Mouse (Mus musculus): ENCODE measurements around the gene Ppp1r11.

The Ppp1r11 gene

DNA sequence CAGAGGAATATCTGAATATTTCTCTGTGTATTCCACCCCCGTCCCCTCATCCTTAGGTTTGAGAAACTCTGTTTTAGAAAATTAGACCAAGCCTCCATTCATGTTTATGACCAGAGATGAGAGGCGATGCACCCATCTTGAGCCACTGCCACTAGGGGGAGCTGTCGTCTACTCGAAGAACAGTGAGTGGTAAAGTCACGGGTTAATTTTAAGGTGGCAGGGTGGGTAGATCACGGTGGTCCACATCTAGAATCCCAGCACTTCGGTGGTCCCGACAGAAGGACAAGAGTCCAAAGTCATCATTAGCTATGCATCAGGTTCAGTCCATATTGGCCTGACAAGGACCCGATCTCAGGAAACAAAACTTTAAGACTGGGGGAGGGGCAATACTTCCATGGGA, 36.5 kb downstream of the Ppp1r11 start:
- peak; percentile 33 to 47 for DNase-seq (ENCODE audit: low spot score in 2 of 2)

DNA sequence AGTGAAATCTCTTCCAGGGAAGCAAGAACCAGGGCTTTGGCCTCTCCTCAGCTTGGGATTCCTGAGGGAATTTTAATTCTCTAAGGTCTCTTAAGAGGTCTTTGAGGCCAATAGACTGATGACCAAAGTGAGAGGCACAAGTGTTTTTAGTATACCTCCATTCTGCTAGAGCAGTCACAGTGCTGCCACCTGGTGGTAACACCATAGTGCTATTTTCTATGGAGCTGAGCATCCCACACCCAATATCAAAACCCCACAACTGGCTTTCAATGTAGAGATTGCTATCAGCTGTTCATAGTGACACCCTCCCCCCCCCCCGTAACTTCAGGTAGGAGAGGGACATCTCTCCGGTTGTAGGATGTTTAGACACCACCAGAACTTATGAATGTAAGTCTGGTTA, 37.4 kb downstream of the Ppp1r11 start:
- DNase-seq (ENCODE audit: low spot score in 2 of 2) = peak; percentile 64 to 65

DNA sequence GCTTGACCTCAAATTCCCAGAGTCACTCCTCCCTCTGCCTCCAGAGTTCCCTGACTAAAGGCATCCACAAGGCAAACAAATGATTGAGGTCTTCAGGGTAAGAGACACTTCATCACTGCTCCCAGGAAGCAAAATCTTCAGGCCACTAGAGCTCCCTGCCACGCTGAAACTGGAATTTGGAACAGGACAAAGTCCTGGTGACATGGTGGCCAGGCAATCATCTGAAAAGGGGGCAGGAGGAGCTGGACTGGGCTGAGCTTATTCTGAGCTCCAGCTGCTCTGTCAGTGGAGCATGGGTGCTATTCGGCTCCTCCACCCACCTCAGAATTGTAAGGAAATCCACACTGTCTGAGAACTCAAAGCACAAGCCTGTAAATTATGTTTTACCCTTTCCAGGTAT, 39.5 kb downstream of the Ppp1r11 start:
- DNase-seq (ENCODE audit: low spot score in 2 of 2) = no peak

DNA sequence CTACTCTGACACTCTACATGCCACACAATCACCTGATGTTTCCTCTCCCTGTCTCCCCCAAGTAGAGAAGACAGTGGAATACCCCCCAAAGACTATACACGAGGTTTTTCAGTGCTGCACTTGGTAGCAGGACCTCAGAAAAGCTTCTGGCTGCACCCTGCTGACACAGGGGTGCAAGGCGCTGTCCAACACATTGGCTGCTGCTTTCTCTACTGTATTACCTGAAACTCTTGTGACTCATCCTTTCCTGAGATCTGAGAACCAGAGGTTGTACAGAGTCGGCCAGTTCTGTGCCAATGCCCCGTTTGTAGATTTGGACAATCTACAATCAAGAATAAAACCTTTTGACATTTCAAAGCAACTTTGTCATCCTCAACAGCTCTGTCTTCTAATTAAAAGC, 41.7 kb downstream of the Ppp1r11 start:
- no peak for DNase-seq (ENCODE audit: low spot score in 2 of 2)

DNA sequence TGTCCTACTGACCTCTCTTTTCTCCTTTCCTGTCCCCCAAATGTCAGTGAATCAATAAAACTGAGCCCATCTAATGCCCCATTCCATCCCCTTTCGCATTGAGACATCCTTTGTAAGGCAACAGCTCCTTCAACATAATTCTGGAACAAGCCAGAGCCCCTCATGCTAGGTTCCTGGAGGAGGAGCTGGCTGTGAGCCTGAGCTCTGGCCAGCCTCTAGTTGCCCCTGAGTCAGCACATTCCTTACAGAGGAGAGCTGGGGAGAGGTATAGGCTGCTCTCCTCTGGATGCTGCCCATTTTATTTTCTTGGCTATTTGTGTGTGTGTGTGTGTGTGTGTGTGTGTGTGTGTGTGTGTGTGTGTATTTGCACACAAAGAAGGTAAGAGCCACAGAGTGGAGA, 43.3 kb downstream of the Ppp1r11 start:
- no peak for DNase-seq (ENCODE audit: low spot score in 2 of 2)

DNA sequence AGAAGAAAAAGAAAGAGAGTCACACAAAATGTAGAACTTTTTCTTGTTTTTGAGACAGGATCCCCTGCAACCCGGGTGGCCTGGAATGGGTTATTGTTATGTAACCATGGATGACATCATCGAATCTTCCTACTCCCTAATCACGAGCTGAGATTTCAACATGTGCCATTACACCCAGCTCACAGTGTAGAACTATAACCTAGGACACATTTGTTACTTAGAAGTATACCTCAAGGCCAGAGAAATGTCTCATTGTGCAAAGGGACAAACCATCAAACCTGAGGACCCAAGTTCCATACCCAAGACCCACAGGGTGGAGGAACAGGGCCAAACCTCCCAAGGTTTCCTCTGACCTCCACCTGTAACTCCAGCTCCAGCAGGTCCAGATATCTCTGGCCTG, 47.9 kb downstream of the Ppp1r11 start:
- no peak for DNase-seq (ENCODE audit: low spot score in 2 of 2)

DNA sequence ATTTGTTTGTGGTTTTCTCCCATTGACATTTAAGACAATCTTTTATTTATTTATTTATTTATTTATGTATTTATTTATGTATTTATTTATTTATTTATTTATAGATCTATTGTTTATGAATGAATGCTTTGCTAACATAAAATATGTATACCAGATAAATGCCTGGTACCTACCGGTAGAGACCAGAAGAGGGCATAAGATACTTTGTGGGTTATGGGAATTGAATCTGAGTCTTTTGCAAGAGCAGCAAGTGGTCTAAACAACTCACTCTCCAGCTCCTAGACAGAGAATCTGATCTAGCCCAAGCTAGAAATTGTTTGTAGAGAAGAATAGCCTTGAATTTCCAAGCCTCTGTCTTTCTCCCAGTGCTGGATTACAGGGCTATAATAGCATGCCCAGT, 50.9 kb downstream of the Ppp1r11 start:
- no peak for DNase-seq (ENCODE audit: low spot score in 2 of 2)

DNA sequence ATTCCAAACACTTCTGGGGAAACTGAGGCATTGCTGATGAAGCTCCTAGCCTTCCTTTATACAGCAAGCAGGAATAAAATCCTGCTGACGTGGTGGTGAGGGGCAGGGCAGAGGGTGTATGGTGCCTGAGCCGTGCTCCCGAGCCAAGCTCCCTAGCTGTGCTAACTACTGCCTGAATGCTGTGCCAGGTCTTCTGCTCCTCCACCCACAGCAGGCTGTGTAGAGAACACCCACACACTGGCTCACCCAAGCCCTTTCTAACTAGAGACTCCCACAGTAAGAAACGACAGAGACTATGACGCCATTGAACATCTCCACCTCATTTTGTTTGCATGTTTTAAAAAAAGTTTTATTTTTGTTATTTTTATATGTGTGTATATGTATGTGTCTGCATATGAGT, 51.5 kb downstream of the Ppp1r11 start:
- DNase-seq (ENCODE audit: low spot score in 2 of 2) = no peak

DNA sequence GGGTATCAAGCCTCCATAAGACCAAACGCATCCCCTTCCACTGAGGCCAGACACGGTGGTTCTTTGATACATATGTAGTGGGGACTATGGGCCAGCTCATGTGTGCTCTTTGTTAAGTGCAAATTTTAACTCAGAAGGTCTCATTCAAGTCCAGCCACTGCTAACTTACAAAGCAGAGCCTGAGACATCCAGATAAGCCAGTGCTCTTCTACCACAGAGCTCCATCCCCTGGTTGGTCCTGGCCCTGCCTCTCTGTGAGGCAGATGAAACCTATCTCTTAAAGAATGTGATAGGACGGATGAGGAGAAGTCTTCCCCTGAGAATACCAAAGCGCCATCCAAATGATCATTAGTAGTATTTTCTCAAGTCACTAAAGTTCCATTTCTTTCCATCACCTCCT, 52.2 kb downstream of the Ppp1r11 start:
- DNase-seq (ENCODE audit: low spot score in 2 of 2) = no peak

All from urinary bladder, postnatal 36 days (tissue).